Mouse (Mus musculus): ENCODE measurements at regions not wholly inside any gene's neighbourhood (a gene's known extent, or its start where the extent isn't known, plus 50 kb on each side); places are given as distances from the start of the nearest gene placed in this dataset.

GRCm38 (mm10) chr12:79942563-79943131, 170.2 kb downstream of the Zfp36l1 start:
- TF ChIP-seq CTCF (IDR thresholded peaks at IDR 0.05; ENCODE audit: extremely low read depth, insufficient read depth, low read length) (no peak), POLR2A (IDR thresholded peaks at IDR 0.05; ENCODE audit: extremely low read depth, insufficient read depth, low read length) (no peak)
